Mouse (Mus musculus) kidney, postnatal 14 days (tissue): Measurements from ENCODE around the gene Sipa1l2.
"Not testable (repeated sequence)": the region's sequence is repeated elsewhere in the genome, so short reads cannot be mapped to it uniquely, and the experiment has no call there.

Experiments used
- DNase-seq: peaks from one replicate; pipeline ENCODE4 v3.0.0; 2022; ENCODE audit warnings: mixed read lengths

The Sipa1l2 gene

GRCm38 (mm10) chr8:125447543-125447942, 122.1 kb downstream of the Sipa1l2 start:
- no peak for DNase-seq

GRCm38 (mm10) chr8:125446236-125446635, 123.4 kb downstream of the Sipa1l2 start:
- no peak for DNase-seq

GRCm38 (mm10) chr8:125445225-125445609, 124.4 kb downstream of the Sipa1l2 start:
- DNase-seq: peak; percentile 47

DNA sequence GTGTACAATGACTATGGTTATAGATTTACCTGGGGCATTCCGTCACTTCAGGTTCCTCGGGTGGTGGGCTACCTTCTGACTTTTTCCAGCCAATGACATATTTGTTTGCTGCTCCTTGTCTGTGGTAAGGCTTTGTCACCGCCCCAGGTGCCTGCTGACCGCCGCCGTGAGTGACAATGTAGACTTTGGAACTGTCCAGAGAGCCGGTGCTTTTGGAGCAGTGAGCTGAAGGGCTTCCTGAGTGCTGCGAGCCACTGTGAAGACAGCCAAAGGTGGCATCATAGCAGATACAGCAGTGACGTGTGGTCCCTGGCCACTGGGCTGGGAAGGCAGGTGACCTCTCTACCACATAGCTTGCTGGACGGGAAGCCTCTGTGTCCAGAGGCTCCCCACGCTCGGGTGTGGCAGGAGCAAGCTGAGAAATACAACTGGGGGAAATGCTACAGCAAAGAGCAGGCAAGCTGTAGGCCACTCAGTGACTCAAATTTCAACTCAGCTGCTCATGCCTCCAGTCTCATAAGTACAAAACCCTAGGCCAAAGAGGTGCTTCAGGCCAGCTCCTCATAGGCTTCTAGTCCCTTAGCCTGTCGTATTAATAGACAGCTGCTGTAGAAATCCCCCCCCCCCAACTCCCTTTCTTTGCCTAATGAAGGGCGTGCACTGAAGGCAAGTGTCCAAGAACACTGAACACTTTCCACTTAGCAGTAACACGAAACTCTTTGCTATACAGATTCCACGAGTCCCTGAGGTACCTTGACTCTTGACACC, 125.0 kb downstream of the Sipa1l2 start:
- no peak for DNase-seq

DNA sequence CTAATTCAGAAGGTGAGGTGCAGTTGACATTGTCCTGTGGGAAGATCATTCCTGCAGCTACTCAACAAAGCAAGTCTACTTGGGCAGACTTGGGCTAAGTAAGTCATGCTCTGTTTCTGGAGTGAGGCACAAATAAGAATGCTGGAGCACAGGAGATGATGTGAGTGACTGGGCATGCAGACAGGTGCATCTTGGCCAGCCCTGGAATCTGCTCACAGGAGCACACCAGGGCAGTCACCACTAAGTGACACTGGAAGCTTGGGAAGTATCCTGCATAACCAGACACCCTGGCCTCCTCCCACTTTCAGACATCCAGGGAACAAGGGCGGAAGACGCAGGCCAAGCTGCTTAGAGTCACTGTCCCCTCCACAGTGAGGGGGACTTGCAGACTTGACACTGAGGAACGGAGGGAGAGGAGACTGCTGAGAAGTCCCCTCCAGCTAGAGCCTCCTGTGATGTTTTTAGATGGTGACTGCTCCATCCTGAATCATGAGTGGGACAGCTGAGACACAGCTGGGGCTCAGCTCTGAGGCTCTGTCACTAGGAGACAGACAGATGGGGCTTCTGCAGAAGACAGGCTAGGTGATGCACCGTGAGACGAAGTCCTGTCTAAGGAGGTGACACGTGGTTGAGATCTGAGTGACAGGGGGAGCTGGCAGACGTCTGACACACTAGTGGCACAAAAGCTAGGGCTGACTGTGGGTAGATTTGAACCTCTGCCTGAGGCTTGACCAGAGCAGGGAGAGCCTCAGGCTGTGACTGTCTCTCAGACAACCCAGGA, 134.1 kb downstream of the Sipa1l2 start:
- no peak for DNase-seq

GRCm38 (mm10) chr8:125434151-125434550, 135.5 kb downstream of the Sipa1l2 start:
- no peak for DNase-seq

GRCm38 (mm10) chr8:125431321-125431720, 138.3 kb downstream of the Sipa1l2 start:
- no peak for DNase-seq

DNA sequence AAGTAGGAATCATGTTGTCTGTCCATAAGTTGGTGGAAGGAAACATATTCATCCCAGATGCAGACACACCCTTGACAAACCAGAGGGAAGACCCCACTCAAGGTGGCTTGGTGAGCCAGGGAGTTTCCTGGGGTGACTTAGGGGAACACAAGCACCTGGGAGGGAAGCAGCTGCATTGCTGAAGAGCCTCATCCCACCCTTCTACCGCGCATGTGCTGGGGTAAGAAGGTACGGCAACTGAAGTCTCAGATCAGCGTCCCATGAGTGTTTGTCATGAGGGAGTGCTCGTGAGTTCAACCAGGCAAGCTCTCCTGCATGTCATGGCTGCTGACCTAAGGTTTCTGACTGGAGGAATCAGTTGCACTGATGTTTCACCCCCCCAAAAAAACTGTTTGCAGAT, 138.8 kb downstream of the Sipa1l2 start:
- DNase-seq: no peak

DNA sequence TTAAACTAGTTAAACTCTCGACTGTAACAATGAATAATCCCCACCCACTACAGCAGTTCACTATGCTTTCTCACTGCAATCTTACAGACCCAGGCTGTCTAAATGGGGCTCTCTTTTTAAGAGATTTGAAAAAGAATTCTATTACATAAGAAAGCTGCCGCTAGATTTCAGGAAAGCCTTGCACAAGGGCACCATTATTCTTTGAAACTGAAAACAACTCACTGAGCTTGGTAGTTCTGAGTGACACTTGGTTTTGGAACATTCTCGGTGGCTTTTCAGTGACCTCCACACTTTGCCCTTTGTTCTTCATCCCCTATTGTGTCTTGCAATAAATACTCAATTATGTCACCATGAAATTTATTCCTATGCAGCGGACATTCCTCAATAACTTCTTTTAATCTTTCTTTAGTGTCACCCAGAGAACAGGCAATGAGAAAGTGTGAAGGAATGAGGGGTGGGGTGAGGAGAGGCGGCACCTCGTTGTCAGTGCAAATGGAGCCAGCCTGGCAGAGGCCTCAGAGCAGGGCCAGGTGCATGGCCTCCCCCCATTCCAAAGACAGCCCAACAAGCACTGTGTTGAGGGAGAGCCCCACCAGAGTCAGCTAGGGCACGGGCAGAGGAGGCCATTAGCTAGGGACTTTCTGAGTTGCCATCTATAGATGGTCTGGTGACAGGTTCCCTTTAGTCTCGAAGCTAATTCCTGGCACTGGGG, 140.5 kb downstream of the Sipa1l2 start:
- DNase-seq: no peak

GRCm38 (mm10) chr8:125423861-125424260, 145.7 kb downstream of the Sipa1l2 start:
- peak; percentile 20 for DNase-seq

DNA sequence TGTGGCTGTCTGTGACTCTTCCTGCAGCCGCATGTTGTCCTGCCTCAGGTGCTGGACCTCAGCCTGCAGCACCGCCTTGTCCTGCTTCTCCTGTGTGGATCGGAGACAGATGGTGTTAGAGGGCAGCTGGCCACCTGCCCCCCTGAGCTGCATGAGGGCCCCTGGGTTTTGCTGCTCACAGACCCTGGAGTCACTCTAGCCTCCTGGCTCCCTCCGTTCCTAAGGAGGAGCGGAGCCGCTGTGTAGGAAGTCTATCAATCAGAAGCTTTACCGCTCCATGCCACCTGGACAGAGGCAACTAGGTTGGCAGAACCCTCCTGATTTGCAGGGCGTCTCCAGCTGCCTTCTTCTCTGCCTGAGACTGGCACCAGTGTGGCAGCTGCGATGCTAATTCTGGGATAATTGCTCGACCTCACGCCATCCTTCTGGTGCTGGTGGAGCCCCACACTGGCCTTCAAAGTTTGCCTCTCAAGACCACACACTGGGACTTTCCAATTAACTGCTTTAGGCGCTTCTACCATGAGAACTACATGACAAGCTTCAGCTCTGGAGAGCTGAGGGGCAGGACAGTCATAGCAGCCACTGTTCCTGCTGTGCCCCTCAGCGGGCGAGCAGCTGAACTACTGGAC, 150.3 kb downstream of the Sipa1l2 start:
- DNase-seq: no peak

GRCm38 (mm10) chr8:125416146-125416545, 153.5 kb downstream of the Sipa1l2 start:
- DNase-seq: no peak

GRCm38 (mm10) chr8:125414651-125415050, 155.0 kb downstream of the Sipa1l2 start:
- DNase-seq: peak; percentile 49

GRCm38 (mm10) chr8:125413001-125413909, 156.4 kb downstream of the Sipa1l2 start:
- no peak for DNase-seq

DNA sequence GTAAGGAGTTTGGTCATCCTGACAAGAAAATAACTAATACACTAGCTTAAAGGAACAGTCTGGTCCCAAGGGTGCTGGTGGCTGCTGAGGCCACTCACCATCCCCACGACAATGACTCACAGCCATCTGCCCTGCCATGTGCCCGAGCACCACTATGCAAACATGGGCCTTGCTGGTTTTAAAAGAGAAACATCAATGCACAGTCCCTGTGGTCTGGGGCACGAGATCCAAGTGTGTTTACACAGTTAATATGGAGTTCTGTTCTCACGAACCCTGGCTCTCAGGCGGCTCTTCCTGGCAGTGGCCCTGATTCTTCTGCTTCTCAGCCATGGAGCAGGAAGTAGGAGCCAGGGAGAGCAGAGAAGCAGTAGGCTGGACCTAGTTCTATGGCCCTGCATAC, 159.0 kb downstream of the Sipa1l2 start:
- DNase-seq: no peak

DNA sequence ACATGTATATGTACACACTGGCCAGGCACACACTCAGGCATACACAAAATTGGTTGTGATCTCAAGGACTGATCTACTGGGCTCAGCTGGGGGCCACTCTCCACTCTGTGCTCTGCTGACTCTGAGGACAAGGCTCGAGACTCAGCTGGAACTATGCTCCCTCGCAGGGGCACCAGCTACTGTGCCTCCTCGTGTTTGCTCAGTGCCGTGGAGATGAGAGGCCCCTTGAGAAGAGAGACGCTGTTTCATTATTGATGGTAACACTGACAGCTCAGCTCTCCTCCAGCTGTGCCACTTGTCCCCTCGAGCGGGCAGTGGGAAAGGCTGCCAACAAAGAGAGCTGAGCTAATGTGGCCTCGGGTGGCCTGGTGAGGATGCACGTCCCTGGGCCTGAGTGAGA, 161.9 kb downstream of the Sipa1l2 start:
- no peak for DNase-seq

DNA sequence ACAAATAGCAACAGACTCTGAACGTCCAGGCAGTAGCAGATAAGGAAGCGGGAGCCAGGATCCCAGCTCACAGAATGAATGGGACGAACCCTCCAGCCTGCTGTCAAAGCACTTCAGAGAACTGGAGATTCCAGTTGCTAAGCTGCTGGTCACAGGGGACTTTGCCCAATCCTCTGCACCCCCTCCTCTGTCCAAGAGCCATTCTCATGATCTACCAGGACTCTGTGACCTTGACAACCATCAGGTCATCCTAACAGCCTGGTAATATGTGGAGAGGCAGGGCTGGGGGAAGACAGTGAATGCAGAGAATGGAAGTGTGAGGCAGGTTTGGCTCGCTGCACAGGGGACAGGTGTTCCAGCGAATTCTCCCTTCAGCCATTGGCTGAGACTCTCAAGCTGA, 163.2 kb downstream of the Sipa1l2 start:
- no peak for DNase-seq

DNA sequence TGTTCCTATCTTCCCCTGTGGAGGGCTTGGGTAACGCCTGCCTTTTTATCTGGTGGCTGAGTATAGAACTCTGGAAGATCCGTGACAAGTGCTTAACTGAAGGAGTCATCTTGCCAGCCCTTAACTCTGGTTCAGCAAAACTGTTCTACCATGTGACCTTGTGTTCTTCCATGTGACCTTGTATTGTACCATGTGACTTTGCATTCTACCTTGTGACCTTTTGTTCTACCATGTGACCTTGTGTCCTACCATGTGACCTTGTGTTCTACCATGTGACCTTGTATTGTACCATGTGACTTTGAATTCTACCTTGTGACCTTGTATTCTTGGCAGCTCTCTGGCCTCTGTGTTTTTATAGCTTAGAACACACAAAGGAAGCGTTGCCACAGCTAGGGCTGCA, 168.3 kb downstream of the Sipa1l2 start:
- DNase-seq: no peak

DNA sequence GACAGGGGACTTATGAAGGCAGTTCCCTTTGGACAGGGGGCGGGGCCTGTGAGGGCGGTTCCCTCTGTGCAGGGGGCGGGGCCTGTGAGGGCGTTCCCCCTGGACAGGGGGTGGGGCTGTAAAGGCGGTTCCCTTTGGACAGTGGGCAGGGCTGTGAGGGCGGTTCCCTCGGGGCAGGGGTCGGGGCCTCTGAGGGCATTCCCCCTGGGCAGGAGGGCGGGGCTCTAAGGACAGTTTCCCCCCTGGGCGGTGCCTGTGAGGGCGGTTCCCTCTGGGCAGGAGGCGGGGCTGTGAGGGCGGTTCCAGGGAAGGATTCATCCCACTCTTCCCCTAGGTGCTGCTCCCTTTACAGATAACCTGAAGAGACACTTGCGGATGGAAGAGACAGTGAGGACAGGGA, 171.6 kb downstream of the Sipa1l2 start:
- no peak for DNase-seq

DNA sequence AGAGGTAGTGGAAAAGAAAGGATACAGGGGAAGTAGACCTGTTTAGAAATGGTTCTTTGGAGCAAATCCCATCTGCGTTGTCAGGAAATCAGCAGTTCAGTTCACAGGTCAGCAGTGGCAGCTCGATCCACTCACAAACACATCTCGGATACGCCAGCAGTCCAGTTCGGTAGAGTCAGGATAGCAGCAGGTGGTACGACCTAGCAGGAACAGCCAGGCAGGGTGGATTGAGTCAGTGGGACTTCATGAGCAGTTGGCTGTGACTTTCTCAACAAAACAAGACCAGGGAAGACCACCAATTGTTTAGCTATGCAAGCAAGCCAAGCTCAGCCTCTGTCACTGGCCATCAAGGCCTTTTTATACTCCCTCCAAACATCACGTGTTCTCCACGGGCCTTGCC, 173.9 kb downstream of the Sipa1l2 start:
- DNase-seq: not testable (repeated sequence)

DNA sequence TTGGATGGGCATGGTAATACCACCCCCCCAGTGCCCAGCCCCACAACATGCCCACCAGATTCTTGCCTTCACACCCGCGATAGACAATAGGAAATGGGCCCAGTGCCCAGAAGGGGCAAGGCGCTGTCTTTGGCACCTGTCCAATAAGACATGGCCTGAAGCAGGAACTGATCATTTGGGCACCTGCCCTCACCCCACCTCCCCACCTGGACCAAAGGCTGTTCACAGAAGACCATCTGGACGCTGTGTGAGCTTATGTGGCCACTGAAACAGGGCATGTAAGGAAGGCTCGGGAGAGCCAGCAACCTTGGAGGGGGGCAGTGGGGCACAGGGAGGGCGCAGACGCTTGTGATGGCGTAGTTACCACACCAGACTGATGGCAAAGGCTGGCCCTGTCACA, 174.6 kb downstream of the Sipa1l2 start:
- no peak for DNase-seq

DNA sequence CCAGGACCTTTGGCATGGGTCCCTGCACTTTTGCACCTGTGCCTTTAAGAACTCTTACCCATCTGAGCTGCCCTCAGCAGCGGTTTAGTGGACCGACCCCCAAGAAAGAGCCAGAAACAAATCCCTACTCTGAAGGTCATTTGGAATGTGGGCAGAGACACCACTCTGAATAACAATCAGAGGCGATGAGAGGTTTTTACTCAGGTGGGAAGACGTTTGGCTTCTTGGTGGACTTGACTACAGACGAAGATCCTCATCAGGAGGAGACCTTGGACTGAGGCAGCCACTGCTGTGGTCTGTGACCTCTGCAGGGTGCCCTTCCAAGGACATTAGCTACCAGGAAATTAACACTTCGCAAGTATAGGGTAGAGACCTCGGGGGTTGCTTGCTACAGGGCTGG, 177.9 kb downstream of the Sipa1l2 start:
- no peak for DNase-seq
